In genomic region chr9:66651306-66651705, GRCm38 (mm10) we compare ENCODE assay signal across 14 mouse cellular contexts. TPM values are rescaled to one million over a fixed set of nuclear protein-coding genes. Genes with fewer than 3 reads are reported as not detected.
DNase-seq lines count a peak whose midpoint lies in the region; ATAC-seq lines count a peak whose summit lies in the region.
"Had no signal": no experiment of that assay in that cellular context is flagged by ENCODE, and none has a peak within 500 bp of the region (broad histone marks: within the 10 kb centered on the region; RNA-seq: fewer than 3 reads in every experiment).

No protein-coding gene starts in this region.

- ATAC-seq in forebrain, embryonic 13.5 days: peak; percentile 33; the same call in 1 of the 2 replicates
- no peak for ATAC-seq in forebrain, embryonic 11.5 days (replicated peaks; ENCODE audit: low FRiP score)
- ATAC-seq in kidney, embryonic 16.5 days (ENCODE audit: low FRiP score, low TSS enrichment): no peak
- no peak for ATAC-seq in midbrain, embryonic 14.5 days (ENCODE audit: low FRiP score, low TSS enrichment)
- ATAC-seq in midbrain, embryonic 13.5 days: no peak

- H3K27ac ChIP-seq in forebrain, embryonic 13.5 days: no peak overlapping the region
- H3K27ac ChIP-seq in forebrain, embryonic 11.5 days (ENCODE audit: low read depth, low read length): no peak overlapping the region
- H3K27ac ChIP-seq in kidney, embryonic 16.5 days (ENCODE audit: low read length): no peak overlapping the region
- no peak overlapping the region for H3K27ac ChIP-seq in midbrain, embryonic 14.5 days (replicated peaks; ENCODE audit: low read depth, low read length)
- H3K27ac ChIP-seq in midbrain, embryonic 13.5 days: no peak overlapping the region
- H3K27ac ChIP-seq: limb, embryonic 15.5 days had no signal

- no peak overlapping the region for H3K9ac ChIP-seq in forebrain, embryonic 13.5 days
- no peak overlapping the region for H3K9ac ChIP-seq in forebrain, embryonic 11.5 days (ENCODE audit: low read length)
- H3K9ac ChIP-seq in kidney, embryonic 16.5 days (replicated peaks; ENCODE audit: low read length): no peak overlapping the region
- H3K9ac ChIP-seq in midbrain, embryonic 14.5 days (replicated peaks; ENCODE audit: low read length): no peak overlapping the region
- H3K9ac ChIP-seq in midbrain, embryonic 13.5 days (replicated peaks): no peak overlapping the region
- H3K9ac ChIP-seq: limb, embryonic 15.5 days had no signal

- H3K36me3 ChIP-seq in forebrain, embryonic 13.5 days (ENCODE audit: poor library complexity, severe bottlenecking): no peaks in the 10 kb centered on the region
- H3K36me3 ChIP-seq in forebrain, embryonic 11.5 days (ENCODE audit: control insufficient read depth, insufficient read depth, low read length): no peaks in the 10 kb centered on the region
- H3K36me3 ChIP-seq in kidney, embryonic 16.5 days (ENCODE audit: insufficient read depth, low read length): no peaks in the 10 kb centered on the region
- no peaks in the 10 kb centered on the region for H3K36me3 ChIP-seq in midbrain, embryonic 14.5 days (ENCODE audit: control insufficient read depth, insufficient read depth, low read length)
- no peaks in the 10 kb centered on the region for H3K36me3 ChIP-seq in midbrain, embryonic 13.5 days
- H3K36me3 ChIP-seq: limb, embryonic 15.5 days had no signal

- H3K27me3 ChIP-seq in forebrain, embryonic 13.5 days: no peaks in the 10 kb centered on the region
- no peaks in the 10 kb centered on the region for H3K27me3 ChIP-seq in forebrain, embryonic 11.5 days (ENCODE audit: control insufficient read depth, insufficient read depth, low read length)
- no peaks in the 10 kb centered on the region for H3K27me3 ChIP-seq in kidney, embryonic 16.5 days (ENCODE audit: insufficient read depth, low read length)
- H3K27me3 ChIP-seq in midbrain, embryonic 14.5 days (ENCODE audit: control insufficient read depth, insufficient read depth, low read length): no peaks in the 10 kb centered on the region
- H3K27me3 ChIP-seq in midbrain, embryonic 13.5 days: 0 out of 2 replicates have a peak, but pooled peaks cover 2% of the 10 kb centered on the region
- H3K27me3 ChIP-seq: limb, embryonic 15.5 days had no signal

- no peak for DNase-seq in forebrain, embryonic 11.5 days (ENCODE audit: low spot score)
- DNase-seq in kidney, adult 9 months: peak; percentile 32
- DNase-seq in midbrain, embryonic 14.5 days: peak; percentile 66
- DNase-seq in retina, embryonic 14.5 days (ENCODE audit: low spot score): peak; percentile 91
- no peak for DNase-seq in adrenal gland, adult (ENCODE audit: inconsistent age in 2 of 2, low spot score in 1 of 2)
- DNase-seq: adrenal gland, adult 8-10 months; B cell, adult 2 months; cerebellum, adult 11-12 months; thymus, postnatal 25 days had no signal

- peak overlapping the region; percentile 19; the same call in 1 of the 2 replicates for H3K4me2 ChIP-seq in forebrain, embryonic 13.5 days
- no peak overlapping the region for H3K4me2 ChIP-seq in forebrain, embryonic 11.5 days (ENCODE audit: low read depth, low read length, severe bottlenecking)
- H3K4me2 ChIP-seq in kidney, embryonic 16.5 days (replicated peaks; ENCODE audit: low read depth, low read length): no peak overlapping the region
- no peak overlapping the region for H3K4me2 ChIP-seq in midbrain, embryonic 14.5 days (ENCODE audit: low read length)
- H3K4me2 ChIP-seq in midbrain, embryonic 13.5 days (replicated peaks): no peak overlapping the region
- H3K4me2 ChIP-seq: limb, embryonic 15.5 days had no signal

- 16% methylated on average over 6 of the region's 6 CpGs for WGBS in forebrain, embryonic 13.5 days
- 44% methylated on average over 6 of the region's 6 CpGs for WGBS in forebrain, embryonic 11.5 days
- 47% methylated on average over 6 of the region's 6 CpGs for WGBS in kidney, embryonic 16.5 days
- 25% methylated on average over 6 of the region's 6 CpGs for WGBS in midbrain, embryonic 14.5 days
- WGBS in midbrain, embryonic 13.5 days: 33% methylated on average over 6 of the region's 6 CpGs

- H3K4me3 ChIP-seq in forebrain, embryonic 13.5 days: no peak overlapping the region
- H3K4me3 ChIP-seq in forebrain, embryonic 11.5 days (ENCODE audit: low read depth, low read length): no peak overlapping the region
- H3K4me3 ChIP-seq in kidney, embryonic 16.5 days (ENCODE audit: low read length): no peak overlapping the region
- H3K4me3 ChIP-seq in midbrain, embryonic 14.5 days (replicated peaks; ENCODE audit: low read depth, low read length): no peak overlapping the region
- H3K4me3 ChIP-seq in midbrain, embryonic 13.5 days (replicated peaks): no peak overlapping the region
- H3K4me3 ChIP-seq: limb, embryonic 15.5 days; myocyte had no signal

- H3K4me1 ChIP-seq in forebrain, embryonic 13.5 days: peaks cover 13% of the 10 kb centered on the region
- no peaks in the 10 kb centered on the region; the same call in 1 of the 2 replicates for H3K4me1 ChIP-seq in forebrain, embryonic 11.5 days (replicated peaks; ENCODE audit: control insufficient read depth, insufficient read depth, low read length)
- 0 out of 2 replicates have a peak, but pooled peaks cover 4% of the 10 kb centered on the region for H3K4me1 ChIP-seq in kidney, embryonic 16.5 days (ENCODE audit: insufficient read depth, low read length)
- 0 out of 2 replicates have a peak, but pooled peaks cover 3% of the 10 kb centered on the region for H3K4me1 ChIP-seq in midbrain, embryonic 14.5 days (ENCODE audit: control insufficient read depth, insufficient read depth, low read length)
- H3K4me1 ChIP-seq in midbrain, embryonic 13.5 days (replicated peaks): peaks cover 5% of the 10 kb centered on the region; the same call in 1 of the 2 replicates

- no peaks in the 10 kb centered on the region for H3K9me3 ChIP-seq in forebrain, embryonic 13.5 days (replicated peaks)
- no peaks in the 10 kb centered on the region for H3K9me3 ChIP-seq in forebrain, embryonic 11.5 days (ENCODE audit: control insufficient read depth, low read length)
- H3K9me3 ChIP-seq in kidney, embryonic 16.5 days (ENCODE audit: low read length): no peaks in the 10 kb centered on the region
- no peaks in the 10 kb centered on the region for H3K9me3 ChIP-seq in midbrain, embryonic 14.5 days (ENCODE audit: control insufficient read depth, low read length)
- no peaks in the 10 kb centered on the region for H3K9me3 ChIP-seq in midbrain, embryonic 13.5 days
- H3K9me3 ChIP-seq: limb, embryonic 15.5 days had no signal

RNA-seq across cellular contexts. Expression of gene Usp3, which starts 58.4 kb away (rescaled TPM):
- polyA plus RNA-seq in forebrain, embryonic 13.5 days (2015; fragmentation: Nextera tagmentation; extraction: Ambion mirVana): 127 and 131 TPM in 2 replicates
- 92.4 and 99.8 TPM in 2 replicates for polyA plus RNA-seq in forebrain, embryonic 11.5 days (2014; fragmentation: Nextera tagmentation; extraction: Ambion mirVana)
- 62.4 and 67.1 TPM in 2 replicates for polyA plus RNA-seq in kidney, embryonic 16.5 days (2015; fragmentation: Nextera tagmentation; extraction: Ambion mirVana)
- polyA plus RNA-seq in midbrain, embryonic 14.5 days (2014; fragmentation: Nextera tagmentation; extraction: Ambion mirVana): 70.0 and 104 TPM in 2 replicates
- 109 and 118 TPM in 2 replicates for polyA plus RNA-seq in midbrain, embryonic 13.5 days (2015; fragmentation: Nextera tagmentation; extraction: Ambion mirVana)

Comparison
In these comparisons a context has a peak if more than half of its experiments do, and no peak if none do; other contexts are left out.
1. DNase-seq: peak in kidney, adult 9 months (single experiment), midbrain, embryonic 14.5 days (single experiment) and retina, embryonic 14.5 days (single experiment); none in forebrain, embryonic 11.5 days (single experiment) and adrenal gland, adult (0 of 2).